Mouse (Mus musculus): ENCODE data around the gene Xcr1. TPM values are rescaled to one million over a fixed set of nuclear protein-coding genes. Genes with fewer than 3 reads are reported as not detected.

Xcr1 gene
- polyA plus RNA-seq, 1 experiment = not detected

DNA sequence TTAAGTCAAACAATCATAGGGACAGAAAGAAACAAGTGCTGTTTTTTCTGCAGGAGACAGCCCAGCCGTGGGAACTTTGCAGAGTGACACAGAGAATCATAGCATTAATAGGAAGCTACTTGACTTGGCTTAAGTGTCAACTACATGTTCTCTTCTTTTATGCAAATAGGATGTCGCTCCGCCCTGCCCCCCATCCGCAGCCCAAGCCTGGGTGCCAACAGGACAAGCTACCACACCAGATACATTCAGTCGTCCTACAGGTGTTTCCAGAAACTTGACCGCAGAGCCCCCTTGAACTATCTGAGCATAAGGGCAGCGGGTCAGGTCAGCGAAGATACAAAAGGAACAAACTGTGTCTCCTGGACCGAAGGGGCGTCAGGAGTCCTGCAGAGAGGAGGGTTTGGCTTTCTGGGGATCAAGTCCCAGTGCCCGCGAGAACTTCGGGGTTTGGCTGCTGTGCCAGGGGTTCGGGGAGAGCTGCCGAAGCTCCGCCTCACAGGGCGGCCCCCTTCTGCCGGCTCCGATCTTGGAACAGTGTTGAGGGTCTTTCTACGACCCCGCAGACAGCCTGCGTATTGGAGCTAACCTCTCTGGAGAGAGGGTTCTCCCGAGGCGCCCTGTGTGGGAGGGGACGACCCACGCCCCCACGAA is 10.6 kb downstream of the Xcr1 start:
- Histone ChIP-seq H3K27ac (ENCODE audit: insufficient read depth, low read length) (peak overlapping the region; percentile 92), H3K4me3 (ENCODE audit: insufficient read depth, low read length) (peak overlapping the region; percentile 79), H3K4me1 (ENCODE audit: control insufficient read depth, insufficient read depth, low read length) (peaks cover 5% of the 10 kb centered on the region; the same call in 1 of the 2 replicates)
- TF ChIP-seq POLR2A (IDR thresholded peaks at IDR 0.05; ENCODE audit: low read depth, low read length) = no peak; the same call in 1 of the 2 replicates
- TF ChIP-seq CTCF (IDR thresholded peaks at IDR 0.05; ENCODE audit: borderline replicate concordance, insufficient read depth, low read length) = no peak

- Histone ChIP-seq H3K27ac (ENCODE audit: insufficient read depth, low read length) (peak overlapping the region; percentile 92), H3K4me3 (ENCODE audit: insufficient read depth, low read length) (peak overlapping the region; percentile 79), H3K4me1 (ENCODE audit: control insufficient read depth, insufficient read depth, low read length) (peaks cover 5% of the 10 kb centered on the region; the same call in 1 of the 2 replicates)
- no peak for TF ChIP-seq CTCF (IDR thresholded peaks at IDR 0.05; ENCODE audit: borderline replicate concordance, insufficient read depth, low read length)
- TF ChIP-seq POLR2A (IDR thresholded peaks at IDR 0.05; ENCODE audit: low read depth, low read length) = no peak; the same call in 1 of the 2 replicates
These were observed 11.1 kb downstream of the Xcr1 start for GRCm38 (mm10) chr9:123850705-123851061.

GRCm38 (mm10) chr9:123849976-123850695 is 11.7 kb downstream of the Xcr1 start:
- H3K4me1 ChIP-seq (ENCODE audit: control insufficient read depth, insufficient read depth, low read length) = peaks cover 5% of the 10 kb centered on the region; the same call in 1 of the 2 replicates
- H3K4me3 ChIP-seq (ENCODE audit: insufficient read depth, low read length) = no peak overlapping the region
- TF ChIP-seq POLR2A (IDR thresholded peaks at IDR 0.05; ENCODE audit: low read depth, low read length) (no peak), CTCF (IDR thresholded peaks at IDR 0.05; ENCODE audit: borderline replicate concordance, insufficient read depth, low read length) (no peak)
- H3K27ac ChIP-seq (ENCODE audit: insufficient read depth, low read length) = peak overlapping the region; percentile 92

DNA sequence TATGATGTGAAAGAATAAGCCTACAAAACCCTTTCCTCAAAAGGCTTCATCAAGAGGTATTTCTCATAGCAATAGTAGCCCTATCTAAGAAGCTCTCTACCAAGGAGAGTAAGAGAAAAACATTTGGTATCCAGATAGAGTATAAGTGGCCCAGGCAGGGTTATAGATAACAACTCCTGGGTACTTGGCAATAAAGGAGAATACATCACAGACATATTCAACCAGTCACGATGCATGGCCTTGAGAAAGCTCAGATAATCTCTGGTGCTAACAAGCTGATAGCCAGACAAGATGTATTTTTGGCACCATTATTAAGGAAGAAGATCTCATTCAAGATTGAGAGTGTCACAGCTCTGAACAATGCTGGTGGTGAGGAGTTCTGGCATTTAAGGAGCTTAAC is 15.3 kb downstream of the Xcr1 start:
- Histone ChIP-seq H3K27ac (ENCODE audit: insufficient read depth, low read length) (peak overlapping the region; percentile 82; the same call in 1 of the 2 replicates), H3K4me3 (ENCODE audit: insufficient read depth, low read length) (no peak overlapping the region), H3K4me1 (ENCODE audit: control insufficient read depth, insufficient read depth, low read length) (peaks cover 9% of the 10 kb centered on the region)
- no peak for TF ChIP-seq POLR2A (IDR thresholded peaks at IDR 0.05; ENCODE audit: low read depth, low read length)
- TF ChIP-seq CTCF (IDR thresholded peaks at IDR 0.05; ENCODE audit: borderline replicate concordance, insufficient read depth, low read length) = no peak

DNA sequence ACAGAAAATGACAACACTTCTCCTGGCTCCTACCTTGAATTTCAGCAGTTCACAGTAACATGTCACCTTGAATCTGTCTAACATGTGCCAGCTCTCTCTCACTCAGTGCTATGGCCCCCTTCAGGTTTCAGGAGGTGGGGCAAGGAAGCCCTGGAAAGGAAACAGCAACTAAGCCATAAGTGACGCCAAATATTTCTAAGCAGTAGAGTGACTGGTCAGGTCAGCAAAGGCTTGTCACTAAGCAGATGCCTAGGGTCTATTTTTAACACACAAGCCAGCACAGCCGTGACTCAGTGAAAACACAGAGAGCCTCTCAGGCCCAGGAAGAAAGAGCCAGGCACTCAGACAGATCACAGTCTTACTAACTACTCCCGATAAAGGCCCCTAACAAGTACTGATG is 16.7 kb downstream of the Xcr1 start:
- TF ChIP-seq POLR2A (IDR thresholded peaks at IDR 0.05; ENCODE audit: low read depth, low read length) (no peak; the same call in 1 of the 2 replicates), CTCF (IDR thresholded peaks at IDR 0.05; ENCODE audit: borderline replicate concordance, insufficient read depth, low read length) (no peak)
- no peak overlapping the region for H3K4me3 ChIP-seq (ENCODE audit: insufficient read depth, low read length)
- H3K4me1 ChIP-seq (ENCODE audit: control insufficient read depth, insufficient read depth, low read length) = peaks cover 10% of the 10 kb centered on the region
- peak overlapping the region; percentile 82 for H3K27ac ChIP-seq (ENCODE audit: insufficient read depth, low read length)

- no peak for TF ChIP-seq POLR2A (IDR thresholded peaks at IDR 0.05; ENCODE audit: low read depth, low read length)
- no peak for TF ChIP-seq CTCF (IDR thresholded peaks at IDR 0.05; ENCODE audit: borderline replicate concordance, insufficient read depth, low read length)
- peak overlapping the region; percentile 82; the same call in 1 of the 2 replicates for H3K27ac ChIP-seq (ENCODE audit: insufficient read depth, low read length)
- H3K4me3 ChIP-seq (ENCODE audit: insufficient read depth, low read length) = no peak overlapping the region
- H3K4me1 ChIP-seq (ENCODE audit: control insufficient read depth, insufficient read depth, low read length) = peaks cover 8% of the 10 kb centered on the region
These were observed 17.4 kb downstream of the Xcr1 start for GRCm38 (mm10) chr9:123844468-123844867.

DNA sequence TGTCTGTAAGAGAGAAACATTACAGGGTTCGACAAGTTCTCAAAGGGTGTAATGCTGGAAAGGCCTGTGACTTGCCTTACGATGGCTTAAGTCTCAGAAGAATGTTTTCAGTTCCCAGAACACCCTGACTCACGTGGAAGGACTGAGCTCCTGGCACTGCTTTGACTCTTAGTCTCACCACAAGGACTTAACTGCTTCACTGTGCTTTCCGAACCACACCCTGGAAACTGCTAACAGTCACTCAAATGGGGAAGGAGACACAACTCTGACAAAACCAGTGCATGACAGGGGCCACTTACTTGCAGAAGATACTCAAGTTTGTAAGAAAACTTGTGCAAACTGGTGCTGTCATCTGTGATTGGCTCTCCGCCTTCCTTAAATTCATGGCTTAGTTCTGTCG is 21.6 kb downstream of the Xcr1 start:
- Histone ChIP-seq H3K4me1 (ENCODE audit: control insufficient read depth, insufficient read depth, low read length) (peaks cover 8% of the 10 kb centered on the region), H3K27ac (ENCODE audit: insufficient read depth, low read length) (peak overlapping the region; percentile 97), H3K4me3 (ENCODE audit: insufficient read depth, low read length) (no peak overlapping the region)
- TF ChIP-seq CTCF (IDR thresholded peaks at IDR 0.05; ENCODE audit: borderline replicate concordance, insufficient read depth, low read length) (no peak), POLR2A (IDR thresholded peaks at IDR 0.05; ENCODE audit: low read depth, low read length) (no peak)

DNA sequence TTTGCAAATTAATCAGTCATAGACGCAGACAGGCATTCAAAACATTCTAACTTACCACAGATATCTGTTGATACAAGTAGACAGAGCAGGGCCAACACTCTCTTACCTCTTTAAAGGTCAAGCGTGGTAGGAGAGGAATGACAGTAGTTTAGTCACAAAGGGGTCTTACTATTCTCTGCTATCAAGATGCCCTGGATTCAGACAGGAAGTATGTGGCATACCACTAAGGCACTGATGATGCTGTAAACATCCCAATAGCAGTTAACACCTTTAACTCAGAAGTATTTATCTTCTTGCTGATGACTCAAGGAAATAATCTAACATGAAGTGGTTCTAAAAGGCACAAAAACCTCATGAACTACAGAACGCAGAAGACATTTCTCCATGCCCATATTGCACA is 26.0 kb downstream of the Xcr1 start:
- Histone ChIP-seq H3K4me3 (ENCODE audit: insufficient read depth, low read length) (no peak overlapping the region), H3K4me1 (ENCODE audit: control insufficient read depth, insufficient read depth, low read length) (peaks cover 3% of the 10 kb centered on the region; the same call in 1 of the 2 replicates), H3K27ac (ENCODE audit: insufficient read depth, low read length) (no peak overlapping the region)
- no peak for TF ChIP-seq CTCF (IDR thresholded peaks at IDR 0.05; ENCODE audit: borderline replicate concordance, insufficient read depth, low read length)
- TF ChIP-seq POLR2A (IDR thresholded peaks at IDR 0.05; ENCODE audit: low read depth, low read length) = no peak

GRCm38 (mm10) chr9:123828916-123829315 is 32.9 kb downstream of the Xcr1 start:
- no peak overlapping the region for H3K27ac ChIP-seq (ENCODE audit: insufficient read depth, low read length)
- TF ChIP-seq POLR2A (IDR thresholded peaks at IDR 0.05; ENCODE audit: low read depth, low read length) (no peak), CTCF (IDR thresholded peaks at IDR 0.05; ENCODE audit: borderline replicate concordance, insufficient read depth, low read length) (no peak)
- no peak overlapping the region for H3K4me3 ChIP-seq (ENCODE audit: insufficient read depth, low read length)
- no peaks in the 10 kb centered on the region for H3K4me1 ChIP-seq (ENCODE audit: control insufficient read depth, insufficient read depth, low read length)

GRCm38 (mm10) chr9:123826631-123827030 is 35.2 kb downstream of the Xcr1 start:
- Histone ChIP-seq H3K27ac (ENCODE audit: insufficient read depth, low read length) (no peak overlapping the region), H3K4me3 (ENCODE audit: insufficient read depth, low read length) (no peak overlapping the region), H3K4me1 (ENCODE audit: control insufficient read depth, insufficient read depth, low read length) (no peaks in the 10 kb centered on the region)
- TF ChIP-seq CTCF (IDR thresholded peaks at IDR 0.05; ENCODE audit: borderline replicate concordance, insufficient read depth, low read length) (no peak), POLR2A (IDR thresholded peaks at IDR 0.05; ENCODE audit: low read depth, low read length) (no peak)

Data from embryonic fibroblast, embryonic 13.5 days (primary cell).